Mouse (Mus musculus): ENCODE measurements at regions not wholly inside any gene's neighbourhood (a gene's known extent, or its start where the extent isn't known, plus 50 kb on each side); places are given as distances from the start of the nearest gene placed in this dataset.

GRCm38 (mm10) chr7:138758386-138758785 is 87.5 kb upstream of the Ppp2r2d start:
- DNase-seq (ENCODE audit: low spot score) = no peak
- ATAC-seq (ENCODE audit: insufficient read depth, low read depth) = no peak
- Histone ChIP-seq H3K36me3 (replicated peaks; ENCODE audit: control insufficient read depth, insufficient read depth, low read length) (no peaks in the 10 kb centered on the region), H3K9me3 (replicated peaks; ENCODE audit: control insufficient read depth, low read length) (no peaks in the 10 kb centered on the region), H3K4me1 (ENCODE audit: control insufficient read depth, insufficient read depth) (no peaks in the 10 kb centered on the region), H3K4me3 (ENCODE audit: low read depth, low read length) (no peak overlapping the region), H3K9ac (replicated peaks; ENCODE audit: low read depth, low read length) (no peak overlapping the region), H3K27ac (ENCODE audit: low read depth) (no peak overlapping the region), H3K27me3 (ENCODE audit: control insufficient read depth, insufficient read depth, low read length) (no peaks in the 10 kb centered on the region), H3K4me2 (ENCODE audit: low read depth, low read length) (no peak overlapping the region)
- WGBS = 54% methylated on average over 1 of the region's 1 CpGs
- TF ChIP-seq EP300 (IDR thresholded peaks at IDR 0.05; ENCODE audit: low read depth) (no peak), CTCF (IDR thresholded peaks at IDR 0.05; ENCODE audit: low read depth) (no peak)

DNA sequence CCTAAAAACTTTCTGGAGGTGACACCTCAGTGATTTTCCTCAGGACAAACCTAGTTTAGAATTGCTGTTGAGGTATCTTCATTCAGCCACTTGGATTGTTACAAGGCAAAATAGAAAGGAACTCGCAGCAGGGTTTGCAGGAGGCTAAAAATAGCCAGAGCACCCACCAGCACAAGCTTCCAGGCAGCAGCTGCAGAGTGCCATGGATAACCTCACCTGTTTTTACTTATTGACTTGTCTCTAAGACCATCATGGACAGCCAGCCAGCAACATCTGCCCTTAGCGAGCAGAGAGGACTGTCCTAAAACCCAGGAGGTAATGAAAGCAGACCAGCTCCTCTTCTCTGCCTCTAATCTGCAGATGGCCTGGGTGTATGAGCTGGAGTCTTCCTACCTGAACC is 97.4 kb upstream of the Ppp2r2d start:
- H3K27me3 ChIP-seq (ENCODE audit: control insufficient read depth, insufficient read depth, low read length) = no peaks in the 10 kb centered on the region
- TF ChIP-seq EP300 (IDR thresholded peaks at IDR 0.05; ENCODE audit: low read depth) (no peak), CTCF (IDR thresholded peaks at IDR 0.05; ENCODE audit: low read depth) (no peak)
- H3K4me1 ChIP-seq (ENCODE audit: control insufficient read depth, insufficient read depth) = peaks cover 5% of the 10 kb centered on the region
- ATAC-seq (ENCODE audit: insufficient read depth, low read depth) = no peak
- H3K9ac ChIP-seq (replicated peaks; ENCODE audit: low read depth, low read length) = no peak overlapping the region
- WGBS = 30% methylated on average over 2 of the region's 2 CpGs
- DNase-seq (ENCODE audit: low spot score) = peak; percentile 15
- no peak overlapping the region for H3K4me3 ChIP-seq (ENCODE audit: low read depth, low read length)
- H3K36me3 ChIP-seq (replicated peaks; ENCODE audit: control insufficient read depth, insufficient read depth, low read length) = no peaks in the 10 kb centered on the region
- H3K4me2 ChIP-seq (ENCODE audit: low read depth, low read length) = no peak overlapping the region
- H3K27ac ChIP-seq (ENCODE audit: low read depth) = no peak overlapping the region
- no peaks in the 10 kb centered on the region for H3K9me3 ChIP-seq (replicated peaks; ENCODE audit: control insufficient read depth, low read length)

- Histone ChIP-seq H3K4me2 (ENCODE audit: low read depth, low read length) (no peak overlapping the region), H3K9ac (replicated peaks; ENCODE audit: low read depth, low read length) (no peak overlapping the region), H3K4me3 (ENCODE audit: low read depth, low read length) (no peak overlapping the region), H3K27me3 (ENCODE audit: control insufficient read depth, insufficient read depth, low read length) (no peaks in the 10 kb centered on the region), H3K9me3 (replicated peaks; ENCODE audit: control insufficient read depth, low read length) (no peaks in the 10 kb centered on the region), H3K36me3 (replicated peaks; ENCODE audit: control insufficient read depth, insufficient read depth, low read length) (no peaks in the 10 kb centered on the region), H3K27ac (ENCODE audit: low read depth) (no peak overlapping the region), H3K4me1 (ENCODE audit: control insufficient read depth, insufficient read depth) (peaks cover 5% of the 10 kb centered on the region)
- 78% methylated on average over 8 of the region's 8 CpGs for WGBS
- ATAC-seq (ENCODE audit: insufficient read depth, low read depth) (no peak), DNase-seq (ENCODE audit: low spot score) (no peak)
- TF ChIP-seq CTCF (IDR thresholded peaks at IDR 0.05; ENCODE audit: low read depth) (no peak), EP300 (IDR thresholded peaks at IDR 0.05; ENCODE audit: low read depth) (no peak)
These were observed 99.3 kb upstream of the Ppp2r2d start for GRCm38 (mm10) chr7:138746616-138747015.

- TF ChIP-seq CTCF (IDR thresholded peaks at IDR 0.05; ENCODE audit: low read depth) (no peak), EP300 (IDR thresholded peaks at IDR 0.05; ENCODE audit: low read depth) (no peak)
- Histone ChIP-seq H3K4me2 (ENCODE audit: low read depth, low read length) (no peak overlapping the region), H3K4me3 (ENCODE audit: low read depth, low read length) (no peak overlapping the region), H3K9ac (replicated peaks; ENCODE audit: low read depth, low read length) (no peak overlapping the region), H3K27me3 (ENCODE audit: control insufficient read depth, insufficient read depth, low read length) (no peaks in the 10 kb centered on the region), H3K36me3 (replicated peaks; ENCODE audit: control insufficient read depth, insufficient read depth, low read length) (no peaks in the 10 kb centered on the region), H3K9me3 (replicated peaks; ENCODE audit: control insufficient read depth, low read length) (no peaks in the 10 kb centered on the region), H3K27ac (ENCODE audit: low read depth) (no peak overlapping the region), H3K4me1 (ENCODE audit: control insufficient read depth, insufficient read depth) (no peaks in the 10 kb centered on the region)
- DNase-seq (ENCODE audit: low spot score) = no peak
- no peak for ATAC-seq (ENCODE audit: insufficient read depth, low read depth)
- 75% methylated on average over 4 of the region's 4 CpGs for WGBS
These were observed 103.4 kb upstream of the Ppp2r2d start for GRCm38 (mm10) chr7:138742516-138742845.

- 62% methylated on average over 7 of the region's 7 CpGs for WGBS
- DNase-seq (ENCODE audit: low spot score) (peak; percentile 15), ATAC-seq (ENCODE audit: insufficient read depth, low read depth) (no peak)
- no peak overlapping the region for H3K27ac ChIP-seq (ENCODE audit: low read depth)
- H3K9me3 ChIP-seq (replicated peaks; ENCODE audit: control insufficient read depth, low read length) = no peaks in the 10 kb centered on the region
- H3K4me3 ChIP-seq (ENCODE audit: low read depth, low read length) = no peak overlapping the region
- no peaks in the 10 kb centered on the region for H3K36me3 ChIP-seq (replicated peaks; ENCODE audit: control insufficient read depth, insufficient read depth, low read length)
- no peaks in the 10 kb centered on the region for H3K27me3 ChIP-seq (ENCODE audit: control insufficient read depth, insufficient read depth, low read length)
- H3K4me1 ChIP-seq (ENCODE audit: control insufficient read depth, insufficient read depth) = no peaks in the 10 kb centered on the region
- no peak for TF ChIP-seq CTCF (IDR thresholded peaks at IDR 0.05; ENCODE audit: low read depth)
- H3K4me2 ChIP-seq (ENCODE audit: low read depth, low read length) = no peak overlapping the region
- no peak overlapping the region for H3K9ac ChIP-seq (replicated peaks; ENCODE audit: low read depth, low read length)
These were observed 103.9 kb upstream of the Ppp2r2d start for GRCm38 (mm10) chr7:138741816-138742515.

DNA sequence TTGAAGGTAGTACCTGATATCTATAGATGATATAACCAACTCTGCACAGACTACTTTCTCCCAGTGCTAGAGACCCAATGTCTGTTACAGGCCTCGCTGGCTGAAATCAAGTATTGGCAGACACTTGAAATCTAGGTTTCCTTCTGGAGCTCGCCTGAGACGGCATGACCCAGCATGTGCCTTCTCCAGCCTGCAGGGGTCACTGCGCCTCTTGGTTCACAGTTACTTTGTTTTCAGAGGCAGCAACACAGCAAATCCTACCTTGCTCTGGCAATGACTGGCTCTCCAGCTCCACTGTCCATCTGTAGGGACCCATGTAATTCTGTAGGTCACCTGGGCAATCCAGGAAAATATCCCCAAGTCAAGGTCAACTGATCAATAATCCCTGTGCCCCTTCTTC is 111.6 kb upstream of the Ppp2r2d start:
- Histone ChIP-seq H3K4me1 (ENCODE audit: control insufficient read depth, insufficient read depth) (no peaks in the 10 kb centered on the region), H3K9ac (replicated peaks; ENCODE audit: low read depth, low read length) (no peak overlapping the region), H3K27me3 (ENCODE audit: control insufficient read depth, insufficient read depth, low read length) (no peaks in the 10 kb centered on the region), H3K36me3 (replicated peaks; ENCODE audit: control insufficient read depth, insufficient read depth, low read length) (no peaks in the 10 kb centered on the region), H3K9me3 (replicated peaks; ENCODE audit: control insufficient read depth, low read length) (no peaks in the 10 kb centered on the region), H3K4me2 (ENCODE audit: low read depth, low read length) (no peak overlapping the region), H3K27ac (ENCODE audit: low read depth) (no peak overlapping the region), H3K4me3 (ENCODE audit: low read depth, low read length) (no peak overlapping the region)
- ATAC-seq (ENCODE audit: insufficient read depth, low read depth) (0 out of 2 replicates have a peak, but pooled peaks have one; percentile 44), DNase-seq (ENCODE audit: low spot score) (peak; percentile 12)
- TF ChIP-seq EP300 (IDR thresholded peaks at IDR 0.05; ENCODE audit: low read depth) = no peak
- peak; percentile 67 for TF ChIP-seq CTCF (IDR thresholded peaks at IDR 0.05; ENCODE audit: low read depth)
- WGBS = 24% methylated on average over 4 of the region's 4 CpGs

Data from heart, postnatal 0 days (tissue).